In the genomic region with DNA sequence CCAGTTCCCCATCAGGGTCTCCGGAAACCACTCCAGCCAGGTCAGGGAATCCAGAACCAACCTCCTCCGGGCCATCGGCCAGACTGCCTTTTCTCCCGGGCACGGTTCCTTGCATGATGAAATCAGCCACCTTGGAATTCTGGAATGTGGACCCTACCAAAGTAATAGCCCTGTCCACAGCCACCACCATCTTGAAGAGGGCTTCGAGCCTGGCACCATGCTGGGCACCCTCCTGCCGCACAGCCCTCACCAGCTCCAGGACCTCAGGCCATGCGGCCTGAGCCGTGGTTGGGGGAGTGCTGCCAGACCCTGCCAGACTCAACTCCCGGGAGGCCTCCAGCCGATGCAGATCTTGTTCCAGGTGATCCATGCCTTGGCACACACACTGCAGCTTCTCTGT, we compare ENCODE assay signal across 9 mouse cellular contexts. TPM values are rescaled to one million over a fixed set of nuclear protein-coding genes. Genes with fewer than 3 reads are reported as not detected.
DNase-seq lines count a peak whose midpoint lies in the region; ATAC-seq lines count a peak whose summit lies in the region.
"Had no signal": no experiment of that assay in that cellular context is flagged by ENCODE, and none has a peak within 500 bp of the region (broad histone marks: within the 10 kb centered on the region; RNA-seq: fewer than 3 reads in every experiment).

No protein-coding gene starts in this region.

- peak overlapping the region; percentile 67 for H3K4me3 ChIP-seq in heart, embryonic 13.5 days
- H3K4me3 ChIP-seq in liver, embryonic 13.5 days (replicated peaks): no peak overlapping the region

- H3K4me1 ChIP-seq in heart, embryonic 13.5 days: peaks cover 61% of the 10 kb centered on the region
- peaks cover 54% of the 10 kb centered on the region for H3K4me1 ChIP-seq in liver, embryonic 13.5 days (replicated peaks)

- peak overlapping the region; percentile 92 for H3K9ac ChIP-seq in heart, embryonic 13.5 days
- 0 out of 2 replicates have a peak overlapping the region, but pooled peaks have one; percentile 11 for H3K9ac ChIP-seq in liver, embryonic 13.5 days
- H3K9ac ChIP-seq: forebrain, postnatal 0 days had no signal

- H3K27me3 ChIP-seq in heart, embryonic 13.5 days (replicated peaks): no peaks in the 10 kb centered on the region
- no peaks in the 10 kb centered on the region for H3K27me3 ChIP-seq in liver, embryonic 13.5 days

- no peak for ATAC-seq in heart, embryonic 13.5 days (ENCODE audit: extremely low read depth, insufficient number of reproducible peaks, low FRiP score, low TSS enrichment)
- ATAC-seq in liver, embryonic 13.5 days (ENCODE audit: low read depth): no peak
- ATAC-seq in frontal cortex, adult (ENCODE audit: low TSS enrichment): no peak
- ATAC-seq: forebrain, postnatal 0 days had no signal

- peak overlapping the region; percentile 99 for H3K27ac ChIP-seq in heart, embryonic 13.5 days (replicated peaks)
- peak overlapping the region; percentile 51 for H3K27ac ChIP-seq in liver, embryonic 13.5 days

- peak overlapping the region; percentile 82 for H3K4me2 ChIP-seq in heart, embryonic 13.5 days
- no peak overlapping the region for H3K4me2 ChIP-seq in liver, embryonic 13.5 days

- WGBS in heart, embryonic 13.5 days: 31% methylated on average over 11 of the region's 11 CpGs
- WGBS in liver, embryonic 13.5 days (ENCODE audit: insufficient replicate concordance): 88% methylated on average over 11 of the region's 11 CpGs

- H3K36me3 ChIP-seq in heart, embryonic 13.5 days: peaks cover 8% of the 10 kb centered on the region
- H3K36me3 ChIP-seq in liver, embryonic 13.5 days: peaks cover 17% of the 10 kb centered on the region

- peak; percentile 43 for DNase-seq in adrenal gland, postnatal 10 days
- no peak for DNase-seq in adrenal gland, postnatal 36 days
- peak; percentile 24 for DNase-seq in kidney, postnatal 14 days
- no peak for DNase-seq in kidney, postnatal 4 days
- no peak for DNase-seq in liver, embryonic 13.5 days
- DNase-seq in spleen, adult 18-20 months: no peak
- DNase-seq: forebrain, postnatal 0 days had no signal

- H3K9me3 ChIP-seq in heart, embryonic 13.5 days: no peaks in the 10 kb centered on the region
- H3K9me3 ChIP-seq in liver, embryonic 13.5 days (replicated peaks): no peaks in the 10 kb centered on the region

RNA-seq across cellular contexts. Expression of a gene that starts 21.5 kb away (rescaled TPM):
- total RNA-seq in adrenal gland, postnatal 10 days (2021): 1 to 10 TPM; 1.2 to 2.7 TPM
- total RNA-seq in adrenal gland, postnatal 36 days (2021): under 1 TPM; 0.13 to 0.53 TPM
- 197 and 216 TPM in 2 replicates for polyA plus RNA-seq in heart, embryonic 13.5 days (2015; fragmentation: Nextera tagmentation; extraction: Ambion mirVana)
- 44.7 and 45.8 TPM in 2 replicates for polyA plus RNA-seq in liver, embryonic 13.5 days (2015; fragmentation: Nextera tagmentation; extraction: Ambion mirVana)

Comparison
In these comparisons a context has a peak if more than half of its experiments do, and no peak if none do; other contexts are left out.
1. DNase-seq: peak in adrenal gland, postnatal 10 days (single experiment) and kidney, postnatal 14 days (single experiment); none in adrenal gland, postnatal 36 days (0 of 2), kidney, postnatal 4 days (0 of 2), liver, embryonic 13.5 days (single experiment) and spleen, adult 18-20 months (0 of 2).